Mouse (Mus musculus) c-Kit-positive CD71-negative TER-119-negative erythroid progenitor cells, embryonic 14.5 days (primary cell): ENCODE data around the gene Pheta2.
A peak's percentile ranks its signal among the peaks of the same experiment; 100 is the strongest.
"Not testable (repeated sequence)": the region's sequence is repeated elsewhere in the genome, so short reads cannot be mapped to it uniquely, and the experiment has no call there.

Experiments used
- DNase-seq: peaks from one replicate; pipeline ENCODE4 v3.0.0-alpha.2; 2013; ENCODE audit warnings: low read depth

The Pheta2 gene

DNA sequence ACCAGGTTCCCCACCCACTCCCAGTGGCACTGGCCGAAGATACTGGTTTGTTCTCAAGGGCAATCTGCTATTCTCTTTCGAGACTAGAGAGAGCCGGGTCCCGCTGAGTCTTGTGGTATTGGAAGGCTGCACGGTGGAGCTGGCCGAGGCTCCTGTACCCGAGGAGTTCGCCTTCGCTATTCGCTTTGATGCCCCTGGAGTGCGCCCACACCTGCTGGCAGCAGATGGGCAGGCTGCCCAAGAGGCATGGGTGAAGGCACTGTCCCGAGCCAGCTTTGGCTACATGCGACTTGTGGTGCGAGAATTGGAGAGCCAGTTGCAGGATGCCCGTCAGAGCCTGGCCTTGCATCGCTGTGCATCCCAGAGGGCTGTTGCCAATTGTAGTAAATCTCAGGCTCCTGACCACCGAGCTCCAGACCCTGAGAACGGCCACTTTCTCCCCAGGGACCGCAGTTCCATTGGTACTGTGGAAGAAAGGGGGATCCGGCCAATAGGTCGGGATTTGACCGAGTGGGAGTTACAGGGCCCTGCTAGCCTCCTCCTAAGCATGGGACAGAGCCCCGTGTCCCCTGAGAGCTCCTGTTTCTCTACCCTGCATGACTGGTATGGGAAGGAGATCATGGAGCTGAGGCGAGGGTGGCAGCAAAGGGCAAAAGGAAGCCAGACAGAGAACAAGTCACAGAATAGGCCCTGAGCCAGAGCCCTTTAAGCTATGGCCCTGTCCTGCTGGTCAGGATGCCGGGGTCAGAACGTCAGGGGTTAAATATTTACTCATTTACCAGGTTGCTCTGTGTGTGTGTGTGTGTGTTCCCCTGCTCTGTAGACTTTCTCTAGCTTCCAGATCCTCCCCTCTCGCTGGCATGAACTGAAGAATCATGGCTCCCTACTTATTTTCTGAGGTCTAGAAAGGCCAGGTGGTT, 4.9 kb downstream of the Pheta2 start:
- no peak for DNase-seq

DNA sequence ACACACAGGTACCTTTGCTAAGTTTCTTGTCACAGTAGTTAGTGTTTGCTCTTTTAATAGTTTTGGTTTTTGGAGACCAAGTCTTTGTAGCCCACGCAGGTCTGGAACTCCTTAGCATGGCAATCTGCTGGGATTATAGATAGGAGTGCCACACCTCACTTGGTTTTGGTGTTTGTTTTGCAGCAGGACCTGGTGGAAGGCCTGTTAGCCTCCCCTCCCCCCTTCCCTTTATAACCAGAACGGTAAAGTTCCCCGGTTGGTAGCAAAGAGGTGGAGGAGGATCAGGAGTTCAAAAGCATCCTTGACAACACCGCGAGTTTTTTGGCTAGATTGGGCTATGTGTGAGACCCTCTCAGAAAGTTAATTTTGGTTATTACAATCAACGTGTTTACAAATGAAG, 6.2 kb downstream of the Pheta2 start:
- DNase-seq, result no peak

DNA sequence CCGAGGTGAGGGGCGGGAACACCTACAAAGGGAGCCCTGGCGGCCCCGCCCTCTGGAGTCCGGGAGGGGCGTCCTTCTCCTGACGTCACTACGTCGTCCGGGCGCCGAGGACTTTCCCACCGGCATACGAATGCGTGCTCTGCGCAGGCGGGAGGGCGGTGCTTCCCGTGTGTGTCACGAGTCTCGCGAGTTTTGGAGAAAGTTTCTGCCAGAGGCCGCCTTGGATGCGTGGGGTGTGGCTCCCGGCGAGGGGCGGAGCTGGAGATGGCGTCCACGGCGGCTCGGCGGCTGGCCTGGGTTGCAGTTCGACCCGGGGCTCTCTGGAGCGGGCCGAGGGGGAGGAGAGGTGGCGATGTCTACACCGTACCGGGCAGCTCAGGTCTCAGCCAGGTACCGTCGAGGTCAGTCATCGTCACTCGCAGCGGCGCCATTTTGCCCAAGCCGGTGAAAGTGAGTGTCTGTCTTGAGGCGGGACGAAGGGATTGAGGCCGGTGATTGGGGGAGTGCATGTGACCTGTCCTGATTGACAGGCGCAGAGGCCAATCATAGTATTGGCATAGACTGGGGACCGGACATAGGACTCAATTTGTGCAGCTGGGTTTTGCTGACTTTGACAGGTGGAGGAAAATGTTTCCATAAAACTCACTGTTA, 7.2 kb downstream of the Pheta2 start:
- DNase-seq, result peak; percentile 99

- DNase-seq, result no peak
Observed at GRCm38 (mm10) chr15:82346580-82347302, 8.0 kb downstream of the Pheta2 start.

- DNase-seq, result no peak
Observed at GRCm38 (mm10) chr15:82347303-82347676, 8.5 kb downstream of the Pheta2 start.

- no peak for DNase-seq
Observed at GRCm38 (mm10) chr15:82347852-82348251, 9.1 kb downstream of the Pheta2 start.

GRCm38 (mm10) chr15:82348258-82348998, 9.7 kb downstream of the Pheta2 start:
- no peak for DNase-seq

- no peak for DNase-seq
Observed at GRCm38 (mm10) chr15:82348999-82349341, 10.2 kb downstream of the Pheta2 start.

DNA sequence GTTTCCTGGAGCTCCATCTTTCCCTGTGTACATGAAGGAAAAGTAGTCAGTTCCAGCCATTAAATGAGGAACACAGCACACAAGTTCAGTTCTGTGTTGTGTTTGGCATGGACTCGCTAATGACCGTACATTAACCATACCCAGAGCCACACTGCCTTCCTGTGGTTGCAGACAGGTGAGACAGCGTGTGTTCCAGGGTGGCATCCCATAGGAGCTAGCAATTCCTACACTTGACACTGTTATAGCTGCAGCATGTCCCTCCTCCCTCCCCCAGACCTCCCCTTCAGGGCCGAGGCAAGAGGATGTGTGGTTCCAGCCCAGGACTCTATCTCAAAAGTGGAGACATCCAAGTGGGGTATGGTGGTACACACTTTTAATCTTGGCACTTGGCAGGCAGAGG, 11.6 kb downstream of the Pheta2 start:
- DNase-seq, result no peak

GRCm38 (mm10) chr15:82351480-82351879, 12.7 kb downstream of the Pheta2 start:
- no peak for DNase-seq

- no peak for DNase-seq
Observed at GRCm38 (mm10) chr15:82353078-82353744, 14.5 kb downstream of the Pheta2 start.

DNA sequence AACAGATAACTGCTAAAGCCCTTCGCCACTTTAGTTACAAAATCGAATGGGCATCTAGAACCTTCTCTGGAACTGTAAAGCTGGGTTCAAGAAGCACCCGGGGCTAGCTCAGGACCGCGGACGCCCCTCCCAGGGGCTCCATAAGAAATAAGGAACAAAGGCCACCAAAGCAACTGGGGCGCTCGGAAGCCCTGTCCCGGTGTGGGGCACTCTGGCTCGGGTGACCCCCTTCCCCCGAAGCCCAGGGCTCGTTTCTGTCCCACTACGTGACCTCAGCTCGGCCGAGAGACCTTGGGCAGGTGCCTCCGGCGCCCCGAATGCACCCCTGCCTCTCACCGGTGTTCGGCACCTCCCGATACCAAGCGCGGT, 15.0 kb downstream of the Pheta2 start:
- no peak for DNase-seq

GRCm38 (mm10) chr15:82354126-82354945, 15.6 kb downstream of the Pheta2 start, which contains the start of gene Ndufa6:
Gene Ndufa6, minus strand, starts transcription at chr15:82354322.
- peak; percentile 93 for DNase-seq

GRCm38 (mm10) chr15:82358431-82359260, 19.9 kb downstream of the Pheta2 start:
- DNase-seq, result no peak

GRCm38 (mm10) chr15:82361459-82362018, 22.8 kb downstream of the Pheta2 start:
- DNase-seq, result no peak

DNA sequence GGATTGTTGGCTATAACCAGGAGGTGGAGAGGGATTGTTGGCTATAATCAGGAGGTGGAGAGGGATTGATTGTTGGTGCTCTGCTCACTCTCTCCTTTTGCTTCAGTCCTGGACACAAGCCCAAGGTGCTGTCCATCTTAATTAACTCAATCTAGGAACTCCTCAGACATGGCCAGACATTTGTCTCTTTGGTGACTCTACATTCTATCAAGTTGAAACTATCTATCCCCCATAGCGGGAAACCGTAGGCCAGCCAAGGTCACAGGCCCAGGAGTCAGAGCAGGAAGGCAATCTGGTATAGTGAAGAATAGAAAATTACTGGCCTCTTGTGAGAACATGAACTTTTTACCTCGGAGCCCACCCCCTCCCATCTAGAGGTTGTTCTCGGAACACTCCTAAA, 23.5 kb downstream of the Pheta2 start:
- DNase-seq, result no peak

- DNase-seq, result not testable (repeated sequence)
Observed at GRCm38 (mm10) chr15:82363801-82364200, 25.1 kb downstream of the Pheta2 start.

DNA sequence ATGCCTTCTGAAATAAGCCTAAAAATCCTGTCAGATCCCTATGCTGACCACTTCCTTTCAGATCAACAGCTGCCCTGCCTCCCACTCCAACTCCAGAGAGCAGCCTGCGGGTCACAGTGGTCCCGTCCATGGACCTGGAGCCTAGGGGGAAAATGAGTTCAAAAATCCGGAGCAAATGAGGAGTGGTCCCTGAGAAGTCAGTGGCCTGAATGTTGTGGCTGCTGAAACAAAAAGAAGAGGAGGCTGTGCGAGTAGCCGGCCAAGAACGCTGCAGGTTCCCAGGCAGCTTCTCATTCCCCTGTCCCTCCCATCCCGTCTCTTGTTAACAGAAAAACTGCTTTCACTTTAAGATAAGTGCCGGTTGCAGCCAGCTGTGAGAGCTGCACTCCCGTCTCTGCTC, 25.8 kb downstream of the Pheta2 start:
- DNase-seq, result not testable (repeated sequence)

- no peak for DNase-seq
Observed at GRCm38 (mm10) chr15:82368146-82368545, 29.4 kb downstream of the Pheta2 start.
